Mouse (Mus musculus) mouse embryonic stem cell (cell line): ENCODE data around the gene Ryr2.

ENCODE experiments used
- in situ Hi-C, 2 experiments: fragments of 300-500 bp; cut with MboI; formaldehyde crosslinking; loops; 1 replicate in 1 of 2; 3 replicates in 1 of 2; pipeline ENCODE4 v1.14.3; 2019 to 2020; ENCODE audit warnings: low sequenced_read_pairs in 2 of 2, low pct_unique_long_range_greater_than_20kb in 1 of 2, mixed read lengths in 1 of 2; ENCODE audit not compliant: unreplicated experiment in 1 of 2

Gene Ryr2

DNA sequence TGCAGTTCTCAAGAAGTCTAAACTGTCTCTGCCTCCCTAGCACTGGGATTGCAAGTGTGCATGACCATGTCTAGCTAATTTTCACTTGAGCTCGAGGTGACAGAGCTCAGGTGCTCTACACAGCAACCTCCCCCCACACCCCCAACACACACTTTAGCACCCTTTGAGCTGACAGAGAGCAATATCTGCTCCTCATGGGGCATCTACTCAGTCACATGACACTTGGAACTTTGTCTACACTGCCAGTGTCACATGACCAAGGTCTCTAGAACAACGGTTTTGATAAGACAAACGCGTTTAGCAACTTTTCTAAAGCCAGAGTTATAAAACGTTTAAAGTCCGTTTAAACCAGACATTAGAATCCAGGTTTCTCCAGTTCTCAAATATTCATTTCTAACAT lies 187.3 kb downstream of the Ryr2 start:
- in situ Hi-C loops: no loop called here

DNA sequence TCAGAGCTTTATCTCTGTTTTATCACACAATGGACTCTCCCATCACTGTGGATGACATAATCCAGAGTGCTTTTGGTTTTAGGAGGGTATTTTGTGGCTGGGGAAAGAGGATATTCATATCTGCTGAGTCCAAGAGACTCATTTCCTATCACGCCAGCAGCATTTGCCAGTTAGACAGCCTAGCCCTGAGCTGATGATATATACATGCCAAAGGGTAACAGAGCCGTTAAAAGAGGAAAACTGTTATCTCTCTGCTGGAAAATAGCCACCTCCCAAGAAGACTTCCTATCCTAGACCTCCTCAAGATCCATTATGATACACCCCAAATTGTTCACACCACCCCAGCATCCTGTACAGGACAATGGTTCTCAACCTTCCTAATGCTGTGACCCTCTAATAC lies 191.1 kb downstream of the Ryr2 start:
- in situ Hi-C loops: no loop called here

DNA sequence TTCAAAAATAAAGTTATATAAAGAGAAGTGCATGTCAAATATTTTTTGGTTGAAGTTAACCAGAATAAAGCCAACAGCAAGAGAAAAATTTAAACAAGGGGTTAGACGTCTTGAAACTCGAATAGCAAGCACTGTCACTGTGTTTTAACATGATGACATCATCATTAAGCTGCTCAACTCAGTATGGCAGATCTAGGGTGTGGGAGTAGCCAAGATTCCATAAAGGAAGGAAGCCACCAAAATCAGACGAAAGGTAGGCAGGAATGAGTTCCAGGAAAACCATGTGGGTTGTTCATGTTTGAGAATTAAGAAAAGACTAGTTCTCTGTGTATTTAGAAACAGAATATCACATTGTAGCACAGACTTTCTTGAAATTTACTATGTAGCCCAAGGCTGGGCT lies 192.1 kb downstream of the Ryr2 start:
- in situ Hi-C loops: no loop called here

DNA sequence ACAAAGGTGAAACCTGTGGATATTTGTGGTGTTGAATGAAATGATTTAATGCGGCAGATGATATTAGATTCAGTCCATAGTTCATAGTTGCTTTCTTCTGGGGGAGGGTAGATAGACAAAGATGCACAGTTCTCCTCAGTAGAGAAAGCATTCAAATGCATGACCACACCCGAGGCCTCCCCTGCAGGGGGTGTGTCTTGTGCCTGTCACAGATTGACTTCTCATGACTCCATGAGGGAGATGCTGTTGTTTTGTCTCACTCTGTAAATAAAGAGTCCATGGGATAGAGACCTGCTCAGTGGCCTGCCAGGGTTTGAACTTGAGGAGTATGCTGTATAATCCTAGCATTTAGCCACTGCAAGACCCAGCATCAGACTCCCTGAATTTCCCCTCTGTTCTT lies 194.5 kb downstream of the Ryr2 start:
- in situ Hi-C loops: no loop called here

DNA sequence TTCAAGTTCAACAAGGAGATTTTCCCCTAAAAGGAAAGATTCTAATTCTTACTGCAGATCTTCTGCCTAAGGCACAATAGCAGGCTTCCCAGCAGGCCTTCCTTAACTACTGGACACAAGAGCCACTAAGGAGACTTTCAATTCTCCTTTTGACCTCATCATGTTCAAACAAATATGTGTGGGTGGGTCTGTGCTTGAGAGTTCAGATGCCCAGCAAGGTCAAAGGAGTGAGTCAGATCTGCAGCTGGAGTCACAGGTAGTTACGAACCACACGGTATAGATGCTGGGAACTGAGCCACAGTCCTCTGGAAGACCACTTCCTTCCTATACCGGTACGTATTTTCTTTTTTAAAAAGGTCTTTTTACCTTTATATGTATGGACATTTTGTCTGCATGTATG lies 198.6 kb downstream of the Ryr2 start:
- in situ Hi-C loops: no loop called here

DNA sequence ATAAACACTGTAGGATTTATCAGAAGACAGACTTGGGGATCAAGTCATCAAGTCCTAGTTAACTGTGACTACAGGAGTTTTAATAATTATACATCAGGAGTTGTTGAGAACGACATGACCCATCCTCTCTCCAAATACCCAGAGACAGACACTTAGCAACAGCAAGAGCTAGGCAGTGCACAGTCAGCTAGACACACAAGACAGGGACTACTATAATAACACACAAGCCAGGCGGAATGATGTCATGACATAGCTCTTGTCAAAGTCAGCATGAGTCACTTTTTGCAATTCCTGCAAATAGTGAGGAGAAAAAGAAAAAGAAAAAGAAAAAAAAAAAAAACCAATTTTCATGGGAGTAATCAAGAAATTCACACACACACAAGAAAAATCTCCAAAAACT lies 201.6 kb downstream of the Ryr2 start:
- in situ Hi-C loops: no loop called here

DNA sequence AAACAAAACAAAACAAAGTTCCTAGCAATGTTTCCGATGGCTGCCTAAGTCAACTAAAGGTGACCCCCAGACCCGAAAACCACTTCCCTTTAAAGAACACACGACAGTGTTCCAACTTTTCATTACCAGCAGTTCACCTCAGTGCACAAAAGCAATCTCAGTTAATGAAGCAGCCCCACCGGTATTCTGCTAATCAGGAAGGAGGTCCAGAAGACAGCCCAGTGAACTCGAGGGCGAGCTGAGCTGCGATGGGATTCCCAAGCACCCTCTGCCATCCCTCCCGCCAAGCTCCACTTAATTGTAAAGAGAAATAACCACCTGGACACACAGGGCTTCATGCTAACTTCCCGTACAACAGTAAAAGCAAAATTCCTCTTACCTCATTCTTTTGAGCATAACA lies 203.5 kb downstream of the Ryr2 start:
- in situ Hi-C loops: no loop called here

DNA sequence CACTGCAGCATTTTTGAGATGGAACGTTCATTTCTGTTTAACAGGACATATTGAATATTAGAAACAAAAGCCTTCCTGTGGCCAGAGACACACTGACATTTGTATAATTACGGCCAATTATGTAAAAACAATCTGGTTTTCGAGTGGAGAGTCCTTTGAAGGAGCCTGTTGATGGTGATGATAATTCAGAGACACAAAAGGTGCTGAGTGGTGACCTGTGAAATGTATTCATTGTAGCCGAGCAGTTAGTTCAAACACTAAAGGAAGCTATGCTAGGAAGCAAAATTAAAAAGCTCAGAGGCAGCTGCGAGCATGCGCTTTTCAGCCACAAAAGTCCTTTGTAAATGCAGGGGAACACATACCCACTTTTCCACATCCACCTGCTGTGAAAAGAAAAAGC lies 203.9 kb downstream of the Ryr2 start:
- in situ Hi-C loops: no loop called here

DNA sequence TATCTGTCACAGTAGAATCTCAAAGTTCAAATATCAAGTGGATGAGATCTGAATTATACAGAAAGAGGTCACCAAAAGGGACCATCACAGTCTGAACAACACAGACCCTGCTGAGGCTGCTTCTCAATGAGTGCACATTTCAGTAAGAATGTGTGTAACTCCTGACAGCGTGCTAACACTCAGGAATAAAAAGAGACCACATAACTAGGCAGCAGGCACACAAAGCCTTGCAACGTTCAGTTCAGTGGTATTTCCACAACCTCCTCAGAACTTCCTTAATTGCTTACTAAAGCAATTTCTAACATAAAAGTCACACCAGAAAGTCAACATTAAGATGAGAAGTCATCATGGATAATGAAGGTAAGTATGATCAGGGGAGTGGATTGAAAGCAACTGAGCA lies 206.1 kb downstream of the Ryr2 start:
- in situ Hi-C loops: no loop called here

DNA sequence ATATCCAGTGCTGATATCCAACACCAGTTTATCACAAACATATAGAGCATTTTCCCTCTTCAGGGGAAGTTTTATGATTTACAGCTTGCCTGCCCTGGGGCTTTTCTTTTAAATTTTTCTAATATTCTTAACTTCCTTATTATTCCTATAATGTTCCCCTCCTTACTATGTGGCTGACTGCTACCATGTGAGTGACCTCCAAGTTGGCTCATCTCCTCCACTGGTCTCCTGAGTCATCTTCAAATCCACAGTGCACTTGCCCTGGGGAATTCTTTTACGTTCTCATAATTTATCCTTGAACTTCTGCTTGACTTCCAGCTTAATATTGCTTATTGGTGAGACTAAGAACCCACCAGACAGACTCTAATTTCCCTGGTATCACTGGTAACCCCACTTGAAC lies 211.1 kb downstream of the Ryr2 start:
- in situ Hi-C loops: no loop called here

DNA sequence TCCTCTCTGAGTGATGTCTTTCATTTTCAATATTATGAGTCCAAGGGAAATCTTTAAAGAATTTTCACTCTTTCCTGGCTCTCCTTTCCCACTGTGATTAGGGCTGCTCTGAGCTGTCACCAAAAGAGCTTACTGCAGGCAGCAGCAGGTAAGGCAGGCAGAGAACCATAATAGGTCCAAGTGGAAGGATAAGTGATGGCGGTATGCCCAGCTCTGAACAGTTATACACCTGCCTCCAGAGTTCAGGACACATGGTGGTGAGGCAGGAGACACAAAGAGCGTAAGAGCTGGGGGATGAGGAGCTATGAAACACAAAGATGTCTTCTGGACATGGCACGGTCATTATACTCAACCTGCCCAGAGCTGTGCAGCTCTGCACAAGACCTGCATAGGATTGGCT lies 215.0 kb downstream of the Ryr2 start:
- in situ Hi-C loops: no loop called here

DNA sequence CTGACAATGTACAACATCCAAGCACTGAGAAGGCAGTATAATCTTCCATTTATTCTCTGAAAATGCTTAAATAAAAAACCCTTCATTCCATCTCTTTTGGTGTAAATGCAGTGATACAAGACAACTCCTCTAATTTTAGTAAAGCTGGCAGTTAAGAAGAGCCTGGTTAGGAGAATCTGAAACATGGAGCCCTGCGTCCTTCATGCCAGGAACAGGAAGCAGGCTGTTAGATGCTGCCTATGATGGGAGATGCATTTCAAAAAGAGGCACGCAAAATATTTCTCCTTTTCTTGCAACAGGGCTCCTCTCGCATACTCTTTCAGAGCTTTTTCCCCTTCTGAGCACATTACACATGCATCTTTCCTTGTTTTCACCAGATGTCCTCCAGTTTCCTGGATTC lies 215.6 kb downstream of the Ryr2 start:
- in situ Hi-C loops: no loop called here

DNA sequence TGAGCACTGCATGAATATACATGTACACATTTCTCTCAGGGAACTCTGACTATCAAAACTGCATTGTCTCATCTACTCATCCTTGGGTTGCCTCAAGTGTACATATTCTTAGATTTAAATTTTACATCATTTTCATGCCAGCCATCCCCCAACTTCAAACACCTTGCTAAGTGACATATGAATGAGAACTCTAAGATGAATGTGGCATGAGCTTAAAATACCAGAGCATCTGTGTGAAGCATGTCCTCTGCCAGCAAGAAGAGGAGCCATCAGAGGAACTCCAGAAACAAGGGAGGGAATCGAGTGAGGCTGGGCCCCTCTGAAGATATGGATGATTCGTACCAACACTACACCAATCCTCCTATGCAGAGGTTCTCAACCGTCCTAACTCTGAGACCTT lies 222.6 kb downstream of the Ryr2 start:
- in situ Hi-C loops: no loop called here

DNA sequence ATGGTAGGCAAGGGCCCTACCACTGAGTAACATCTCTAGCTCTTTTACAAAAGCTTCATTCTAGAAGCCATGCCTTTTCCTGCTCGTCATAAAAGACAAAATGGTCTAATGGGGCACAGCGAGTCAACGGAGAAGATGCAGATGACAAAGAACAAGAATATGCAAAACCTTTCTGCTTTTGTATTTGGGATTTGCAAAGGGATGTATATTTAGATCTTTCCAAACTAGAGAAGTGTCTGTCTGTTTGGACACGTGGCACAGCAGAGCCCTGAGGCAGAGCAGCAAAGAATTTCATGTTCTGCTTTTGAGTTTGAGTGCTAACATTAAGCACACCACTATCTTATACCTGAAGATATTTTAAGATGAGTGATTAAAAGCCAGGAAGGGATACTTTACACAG lies 224.4 kb downstream of the Ryr2 start:
- in situ Hi-C loops: no loop called here

DNA sequence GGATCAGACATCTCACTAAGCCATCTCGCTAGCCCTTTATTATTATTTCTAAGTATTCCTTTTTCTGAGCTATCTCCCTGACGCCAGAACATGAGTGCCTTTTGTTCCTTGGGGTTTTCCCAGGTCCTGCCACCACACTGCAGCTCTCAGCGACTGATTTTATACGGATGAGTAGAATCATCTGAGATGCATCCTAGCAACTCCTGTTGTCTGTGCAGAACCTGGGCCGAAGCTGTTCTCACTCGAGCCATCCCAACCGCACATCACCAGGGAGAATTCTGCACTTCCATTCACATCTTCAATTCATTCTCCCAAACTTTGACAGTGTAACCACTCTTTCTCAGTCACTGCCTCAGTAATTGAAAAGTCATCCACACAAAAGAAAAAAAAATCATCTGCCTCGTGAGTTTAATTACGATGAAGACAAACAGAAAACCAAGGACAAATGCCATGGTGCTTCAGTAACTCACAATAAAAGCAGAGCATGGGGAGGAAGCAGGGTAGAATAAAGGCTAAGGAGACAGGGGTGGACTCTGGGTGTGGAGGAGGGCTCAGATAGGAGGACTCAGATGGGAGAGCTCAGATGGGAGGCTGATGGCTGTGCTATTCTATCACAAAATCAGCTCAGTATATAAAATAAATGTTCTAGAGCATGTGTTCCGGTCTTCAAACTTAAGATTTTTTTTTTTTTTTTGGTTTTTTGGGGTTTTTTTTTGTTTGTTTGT lies 226.1 kb downstream of the Ryr2 start:
- in situ Hi-C loops: no loop called here

DNA sequence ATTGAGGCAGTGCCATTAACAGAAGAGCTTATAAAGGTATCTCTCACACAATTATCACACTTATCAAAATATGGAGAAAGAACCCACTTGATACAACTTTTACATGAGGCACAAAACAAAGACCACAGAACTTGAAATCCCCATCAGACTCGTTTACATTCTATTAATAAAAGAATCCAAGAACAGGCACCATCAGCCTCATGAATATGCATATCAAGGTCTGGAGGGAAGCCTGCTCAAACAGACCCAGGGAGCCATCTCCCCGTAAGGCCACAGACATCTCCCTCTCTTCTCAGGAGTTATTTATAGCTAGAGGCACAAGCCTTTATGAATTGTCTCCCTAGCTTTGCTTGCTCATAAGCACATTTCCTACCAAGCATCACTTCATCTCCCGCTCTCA lies 227.7 kb downstream of the Ryr2 start:
- in situ Hi-C loops: no loop called here

DNA sequence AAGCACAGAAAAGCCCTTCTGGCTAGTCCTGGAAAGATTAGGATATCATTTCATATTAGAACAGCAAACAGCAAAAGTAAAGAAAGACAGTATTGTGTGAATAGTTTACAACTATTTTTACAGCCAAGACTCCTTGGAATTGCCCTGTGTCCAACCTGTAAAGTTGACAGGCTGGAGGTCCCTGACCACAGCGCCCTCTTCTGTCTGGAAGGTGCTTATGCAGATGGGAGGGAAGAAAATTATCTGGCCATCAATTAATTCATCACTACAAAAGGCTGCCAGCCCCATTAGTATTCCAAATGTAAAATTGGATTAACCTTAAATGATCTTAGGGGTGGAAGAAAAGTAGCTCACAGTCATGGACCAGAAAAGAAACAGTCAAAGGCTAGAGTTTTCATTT lies 231.9 kb downstream of the Ryr2 start:
- in situ Hi-C loops: no loop called here

DNA sequence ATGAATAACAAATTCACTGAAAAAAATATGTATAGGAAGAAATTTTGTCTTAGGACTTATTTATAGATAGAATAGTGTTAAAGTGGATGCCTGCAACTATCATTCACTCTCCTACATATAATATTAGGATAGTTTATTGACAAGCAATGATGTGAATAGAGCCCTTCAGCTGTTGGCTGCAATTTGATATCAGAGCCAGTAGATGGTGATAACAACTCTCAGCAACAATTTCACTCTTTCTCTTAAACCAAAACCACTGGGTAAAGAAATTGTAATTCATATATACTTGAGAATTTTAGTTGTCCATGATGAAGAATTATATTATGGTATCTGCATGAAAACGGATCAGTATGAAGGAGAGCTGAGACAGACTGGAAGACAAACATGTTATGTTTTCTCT lies 236.8 kb downstream of the Ryr2 start:
- in situ Hi-C loops: no loop called here

DNA sequence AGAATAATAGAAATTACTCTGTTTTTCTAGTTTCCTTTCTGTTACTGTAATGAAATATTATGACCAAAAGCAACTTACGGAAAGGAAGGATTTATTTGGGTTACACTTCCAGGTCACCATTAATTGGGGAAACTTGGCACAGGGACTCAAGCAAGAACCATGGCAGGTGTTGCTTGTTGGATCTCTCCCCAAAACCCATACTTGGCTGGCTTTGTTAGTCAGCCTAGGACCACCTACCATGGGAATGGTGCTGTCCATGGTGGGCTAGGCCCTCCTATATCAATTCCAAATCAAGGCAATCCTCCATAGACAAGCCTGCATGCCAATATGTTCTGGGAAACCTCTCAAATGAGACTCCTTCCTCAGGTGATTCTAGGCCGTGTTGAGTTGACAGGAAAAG lies 237.3 kb downstream of the Ryr2 start:
- in situ Hi-C loops: no loop called here

DNA sequence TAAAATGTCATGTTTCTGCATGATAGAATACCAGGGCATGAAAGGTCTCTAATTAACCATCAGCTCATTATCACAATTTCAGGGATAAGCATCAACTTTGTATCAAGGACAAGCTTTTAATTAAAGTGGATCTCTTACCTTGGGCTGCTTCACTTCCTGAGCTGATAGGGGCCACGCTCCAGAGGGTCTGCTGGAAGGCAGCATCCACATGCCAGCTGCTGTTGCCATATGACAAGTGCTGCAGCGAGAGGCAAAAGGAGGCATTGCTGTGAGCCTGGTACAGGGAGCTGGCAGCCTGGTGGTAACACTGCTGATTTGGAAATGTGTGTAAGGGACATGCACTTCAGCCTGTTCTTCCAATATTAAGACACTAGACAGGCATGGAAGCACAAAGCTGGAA lies 237.8 kb downstream of the Ryr2 start:
- in situ Hi-C loops: no loop called here

DNA sequence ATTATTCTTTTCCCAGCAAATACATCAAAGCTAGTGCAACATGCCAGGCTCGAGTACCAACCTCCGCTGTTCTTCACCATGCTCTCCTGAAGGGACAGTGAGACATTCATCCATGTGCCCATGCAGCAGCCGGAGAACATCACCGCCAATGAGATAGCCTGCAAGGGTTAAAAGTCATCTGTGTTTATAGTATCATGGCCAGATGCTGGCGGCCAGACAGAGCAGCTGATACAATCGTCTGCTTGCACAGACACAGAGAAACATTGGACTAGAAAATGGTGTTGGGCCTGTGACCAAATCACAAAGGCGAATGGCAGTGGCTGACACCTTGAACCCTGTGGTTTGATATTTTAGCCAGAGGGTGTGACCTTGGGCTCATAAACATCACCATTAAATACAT lies 238.7 kb downstream of the Ryr2 start:
- in situ Hi-C loops: no loop called here
